Mouse (Mus musculus): ENCODE data around the gene Rnls.
"Not testable (repeated sequence)": the region's sequence is repeated elsewhere in the genome, so short reads cannot be mapped to it uniquely, and the experiment has no call there.

Gene Rnls

DNA sequence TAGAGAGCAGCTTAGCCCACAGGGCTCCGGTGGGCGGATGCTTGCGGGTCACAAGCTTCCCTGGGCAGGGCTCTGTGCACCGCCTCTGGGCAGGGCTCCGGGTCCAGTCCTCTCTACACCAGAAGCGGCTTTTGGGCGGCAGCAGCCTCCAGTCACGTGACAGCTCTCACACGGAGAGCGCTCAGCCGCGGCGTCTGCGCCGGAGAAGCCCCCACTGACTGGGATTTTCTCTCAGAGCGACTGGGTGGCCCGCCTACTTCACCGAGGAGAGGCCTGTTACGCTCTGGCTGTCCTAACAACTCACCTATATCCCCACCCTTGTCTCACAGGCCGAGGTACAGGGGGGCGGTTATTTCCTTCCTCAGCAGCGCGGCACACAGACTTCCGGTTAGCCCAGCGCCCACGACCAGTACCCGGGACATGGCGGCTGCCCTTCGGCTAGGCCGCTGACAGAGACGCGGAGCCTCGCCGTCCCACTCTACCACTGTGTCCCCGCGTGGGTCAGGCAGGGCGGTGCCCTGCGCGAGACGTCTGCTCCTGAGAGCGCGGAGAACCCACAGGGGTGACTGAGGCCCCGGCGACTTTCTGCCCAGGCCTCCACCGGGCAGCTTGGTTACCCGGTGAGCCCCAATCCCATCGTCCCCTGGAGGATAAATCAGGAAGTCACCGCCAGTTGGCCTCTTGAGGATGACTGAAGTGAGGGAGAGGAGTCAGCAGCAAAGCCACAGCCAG lies at the start of gene Rnls:
TSS of gene Rnls (minus strand) at position 645 of the 732 bp plus-strand sequence.
- peak; percentile 84 for DNase-seq (ENCODE audit: low read depth, low spot score)

DNA sequence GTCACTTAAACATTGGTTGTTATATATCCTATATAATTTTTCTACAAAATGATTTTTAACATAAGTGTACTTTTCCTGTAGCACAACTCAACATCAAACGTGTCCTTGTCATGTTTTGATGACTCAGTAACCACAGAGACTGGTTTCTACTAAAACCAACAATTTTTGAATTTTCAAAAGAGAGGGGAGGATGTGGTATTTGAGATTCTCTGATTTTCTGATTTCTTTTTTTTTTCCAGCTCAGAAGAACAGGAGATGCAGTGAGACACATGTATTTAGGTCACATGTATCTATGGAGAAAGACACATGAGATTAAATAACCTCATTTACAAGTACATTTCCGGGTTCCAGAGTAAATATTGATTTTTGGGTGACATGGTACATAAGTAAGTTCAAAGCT lies 37.4 kb upstream of the Rnls start:
- DNase-seq (ENCODE audit: low read depth, low spot score) = no peak

GRCm38 (mm10) chr19:33419368-33419767 lies 27.3 kb upstream of the Rnls start:
- DNase-seq (ENCODE audit: low read depth, low spot score) = not testable (repeated sequence)

- no peak for DNase-seq (ENCODE audit: low read depth, low spot score)
Measured at GRCm38 (mm10) chr19:33380825-33381224, 11.3 kb downstream of the Rnls start.

DNA sequence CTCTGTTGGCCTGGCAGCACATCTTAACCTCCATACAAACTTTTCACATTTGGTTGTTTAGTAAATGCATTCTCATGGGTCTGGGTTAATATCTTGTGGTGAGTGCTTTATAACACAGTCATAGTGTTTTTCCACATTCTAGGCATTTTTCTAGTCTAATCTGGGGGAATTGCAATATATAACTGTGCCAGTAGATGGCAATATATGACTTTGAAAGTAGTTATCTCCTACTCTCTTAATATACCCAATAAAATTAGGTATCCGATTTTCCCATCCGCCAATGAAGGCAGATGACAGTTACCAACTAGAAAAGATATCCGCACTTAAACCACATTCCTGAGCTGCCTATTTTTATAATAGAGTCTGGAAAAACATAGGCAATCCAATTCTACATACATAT lies 11.7 kb downstream of the Rnls start:
- DNase-seq (ENCODE audit: low read depth, low spot score) = peak; percentile 44

GRCm38 (mm10) chr19:33368808-33369207 lies 23.3 kb downstream of the Rnls start:
- no peak for DNase-seq (ENCODE audit: low read depth, low spot score)

GRCm38 (mm10) chr19:33366661-33367060 lies 25.4 kb downstream of the Rnls start:
- peak; percentile 80 for DNase-seq (ENCODE audit: low read depth, low spot score)

DNA sequence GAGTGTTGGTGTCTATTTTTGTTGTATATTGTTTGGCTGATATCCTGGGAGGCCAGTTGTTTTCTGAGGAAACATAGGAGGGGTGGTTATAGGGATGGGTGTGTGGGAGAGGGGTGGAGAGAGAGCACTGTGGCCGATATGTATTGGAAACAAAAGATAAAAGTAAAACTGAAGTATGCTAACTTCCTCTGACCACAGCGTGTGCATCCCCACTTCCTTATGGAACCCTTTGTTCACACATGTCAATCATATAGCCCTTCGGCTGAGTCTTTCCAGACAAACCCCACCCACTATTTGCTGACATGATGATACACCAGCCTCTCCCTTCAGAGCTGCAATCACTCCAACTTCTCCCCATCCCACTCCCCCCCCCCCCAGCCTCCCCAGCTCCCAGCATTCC lies 35.1 kb downstream of the Rnls start:
- DNase-seq (ENCODE audit: low read depth, low spot score) = no peak

DNA sequence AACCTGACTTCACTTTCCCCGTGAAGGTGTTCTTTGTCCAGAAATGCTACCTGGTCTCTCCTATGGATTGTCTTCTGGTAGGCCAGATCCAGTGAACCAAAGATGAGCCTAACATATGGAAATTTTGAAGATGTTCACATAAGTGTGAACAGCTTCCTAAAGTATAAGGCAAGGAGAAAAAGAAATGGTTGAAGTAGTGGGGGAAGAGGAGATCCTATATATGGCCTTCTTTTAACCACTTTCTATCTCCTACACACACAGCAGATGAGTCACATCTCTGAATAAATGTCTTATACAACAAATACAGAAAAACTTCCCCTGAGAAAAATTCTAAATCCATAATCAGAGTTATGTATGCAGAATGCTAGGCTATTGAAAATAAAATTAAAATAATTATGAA lies 52.0 kb downstream of the Rnls start:
- DNase-seq (ENCODE audit: low read depth, low spot score) = no peak

GRCm38 (mm10) chr19:33326706-33327641 lies 65.1 kb downstream of the Rnls start:
- no peak for DNase-seq (ENCODE audit: low read depth, low spot score)

- DNase-seq (ENCODE audit: low read depth, low spot score) = no peak
Measured at GRCm38 (mm10) chr19:33318785-33319184, 73.3 kb downstream of the Rnls start.

DNA sequence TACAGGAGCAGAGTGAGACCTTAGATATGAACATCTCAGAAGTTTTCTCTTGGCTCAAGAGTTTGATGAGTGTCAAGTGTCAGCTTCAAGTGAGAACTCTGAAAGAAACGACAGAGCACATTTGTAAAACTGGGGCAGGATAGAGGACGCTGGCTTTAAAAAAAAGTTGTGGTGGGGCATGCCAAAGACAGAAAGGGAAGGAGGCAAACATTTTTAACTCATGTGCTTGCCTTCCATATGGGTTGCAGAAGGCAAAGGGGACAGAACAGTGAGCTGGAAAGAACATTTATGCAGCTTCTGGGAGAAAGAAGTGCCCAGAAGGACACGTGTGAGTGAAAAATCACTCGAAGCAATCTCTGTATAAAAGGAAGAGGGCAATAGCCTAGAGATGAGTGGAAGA lies 75.0 kb downstream of the Rnls start:
- DNase-seq (ENCODE audit: low read depth, low spot score) = no peak

DNA sequence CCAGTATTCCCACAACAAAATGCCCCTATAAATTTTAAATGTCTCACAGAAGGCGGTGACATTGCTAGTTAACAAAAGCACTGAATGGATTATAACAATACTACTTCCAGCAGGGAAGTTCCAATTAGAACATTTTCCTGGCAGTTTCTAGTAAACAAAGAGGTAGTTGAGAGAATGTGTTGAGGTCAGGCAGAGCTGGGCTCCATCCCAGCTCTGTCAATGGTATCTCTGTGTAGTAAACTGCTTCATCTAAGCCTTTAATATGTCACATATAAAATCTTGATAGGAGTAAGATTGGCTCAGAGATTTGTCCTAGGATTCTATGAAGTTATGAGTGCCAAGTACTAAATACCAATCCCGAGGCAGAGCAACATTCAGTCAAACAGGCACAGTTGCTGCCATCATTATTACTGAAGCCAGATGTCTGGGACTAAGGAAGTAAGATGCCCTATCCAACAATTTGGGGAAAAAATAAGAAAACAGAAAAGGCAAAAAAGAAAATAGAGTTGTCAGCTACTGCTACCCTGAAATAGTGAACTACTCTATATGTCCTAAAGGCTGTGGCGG lies 92.3 kb downstream of the Rnls start:
- DNase-seq (ENCODE audit: low read depth, low spot score) = no peak

DNA sequence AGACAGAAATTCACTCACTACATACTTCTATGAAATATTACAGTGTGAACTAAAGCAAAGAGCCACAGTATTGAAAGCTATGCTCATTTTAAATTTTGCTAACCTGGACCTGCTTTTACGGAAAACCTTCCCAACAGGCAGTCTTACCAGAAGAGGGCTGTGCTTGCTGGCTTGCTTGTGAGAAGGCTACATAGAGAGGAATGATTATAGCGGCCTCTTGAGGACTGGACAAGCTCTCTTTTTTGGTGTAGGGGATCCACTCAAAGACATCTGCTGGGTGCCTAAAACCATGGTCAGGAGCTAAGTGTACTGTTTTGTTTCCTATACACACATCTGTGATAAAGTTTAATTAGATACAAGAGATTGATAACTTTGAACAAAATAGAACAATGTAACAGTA lies 95.8 kb downstream of the Rnls start:
- no peak for DNase-seq (ENCODE audit: low read depth, low spot score)

DNA sequence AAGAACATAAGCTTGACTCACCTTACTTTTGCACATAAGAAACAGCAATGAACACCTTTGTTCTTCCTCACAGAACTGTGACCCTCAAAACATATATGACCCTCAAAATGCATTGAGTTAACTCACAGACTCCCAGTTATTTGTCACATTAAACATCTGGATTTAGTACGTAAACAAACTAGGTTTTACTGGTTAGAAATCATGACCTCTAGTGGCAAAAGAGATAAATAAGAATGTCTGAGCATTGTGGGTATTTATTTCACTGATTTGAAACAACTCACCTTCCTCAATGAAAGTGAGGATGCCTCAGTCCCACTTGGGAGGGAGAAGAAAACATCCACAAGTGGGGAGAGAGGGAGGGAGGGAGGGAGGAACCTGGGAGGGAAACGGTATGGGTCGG lies 109.1 kb downstream of the Rnls start:
- no peak for DNase-seq (ENCODE audit: low read depth, low spot score)

DNA sequence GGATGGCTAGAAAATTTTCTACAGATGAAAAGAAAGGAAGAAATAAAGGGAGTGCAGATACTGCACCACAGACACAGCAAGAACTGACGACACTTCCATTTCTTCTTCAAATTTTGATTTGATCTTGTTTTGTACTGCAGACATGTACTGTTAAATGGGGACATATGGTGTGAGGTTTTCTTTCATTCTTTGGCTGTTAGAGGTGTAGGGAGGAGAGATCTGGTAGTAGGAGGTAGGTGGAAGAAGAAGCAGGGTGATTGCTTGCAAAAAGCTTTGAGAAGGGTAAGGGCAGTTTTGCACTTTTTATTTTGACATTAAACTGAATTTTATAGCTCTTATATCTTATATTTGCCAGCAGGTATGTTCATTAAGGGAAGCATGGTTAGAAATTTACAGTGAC lies 115.7 kb downstream of the Rnls start:
- DNase-seq (ENCODE audit: low read depth, low spot score) = no peak

DNA sequence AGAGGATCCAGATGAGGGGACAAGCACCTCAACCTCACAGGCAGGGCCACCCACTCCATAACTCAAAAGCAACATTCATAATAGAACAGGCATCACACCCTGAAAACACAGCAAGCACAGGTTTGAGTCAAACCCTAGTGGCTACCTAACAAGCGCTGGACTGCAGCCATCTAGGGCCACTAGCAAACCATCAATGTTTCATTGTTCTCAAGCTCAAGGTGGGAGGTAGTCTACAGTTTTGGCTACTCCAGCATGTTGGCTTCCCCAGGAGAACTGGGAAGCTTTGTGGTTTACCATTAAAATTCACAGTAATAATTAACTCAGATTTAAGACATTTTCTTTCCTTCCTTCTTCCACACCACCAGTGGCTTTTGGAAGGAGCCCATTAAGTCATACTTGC lies 118.4 kb downstream of the Rnls start:
- no peak for DNase-seq (ENCODE audit: low read depth, low spot score)

DNA sequence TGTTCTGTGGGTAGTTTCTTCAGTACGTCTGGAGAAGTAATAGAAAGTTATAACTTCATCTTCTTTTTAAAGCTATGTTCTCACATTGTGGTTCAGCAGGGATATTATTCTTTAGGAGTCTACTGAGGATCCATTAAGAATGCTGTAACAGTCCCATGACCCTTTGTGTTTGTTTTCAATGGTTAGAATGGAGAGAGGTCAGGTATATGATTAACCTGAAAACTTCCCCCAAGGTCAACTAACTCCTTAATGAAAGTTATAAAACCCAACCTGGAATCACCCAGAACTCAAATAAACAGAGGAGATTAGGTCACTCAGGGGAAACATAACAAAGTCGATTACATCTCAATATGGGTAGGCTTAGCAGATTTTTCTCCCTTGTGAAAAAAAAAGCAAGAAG lies 120.5 kb downstream of the Rnls start:
- DNase-seq (ENCODE audit: low read depth, low spot score) = no peak

DNA sequence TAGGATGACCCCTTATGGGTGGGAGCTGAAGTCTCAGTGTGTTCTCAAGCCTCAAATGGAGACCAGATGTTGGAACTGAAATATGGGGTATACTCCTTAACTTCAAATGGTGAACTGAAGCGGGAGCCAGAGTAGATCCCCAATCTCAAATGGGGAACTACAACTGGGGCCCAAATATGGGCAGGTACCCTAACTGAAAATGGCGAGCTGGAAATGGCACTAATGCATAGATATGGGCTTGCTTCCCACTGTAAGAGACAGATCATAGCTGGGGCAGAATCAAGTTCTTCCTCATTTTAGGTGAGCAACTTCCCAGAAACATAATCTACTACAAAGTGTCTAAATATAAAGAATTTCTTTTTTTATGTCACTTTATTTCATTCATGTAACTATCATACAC lies 121.9 kb downstream of the Rnls start:
- no peak for DNase-seq (ENCODE audit: low read depth, low spot score)

DNA sequence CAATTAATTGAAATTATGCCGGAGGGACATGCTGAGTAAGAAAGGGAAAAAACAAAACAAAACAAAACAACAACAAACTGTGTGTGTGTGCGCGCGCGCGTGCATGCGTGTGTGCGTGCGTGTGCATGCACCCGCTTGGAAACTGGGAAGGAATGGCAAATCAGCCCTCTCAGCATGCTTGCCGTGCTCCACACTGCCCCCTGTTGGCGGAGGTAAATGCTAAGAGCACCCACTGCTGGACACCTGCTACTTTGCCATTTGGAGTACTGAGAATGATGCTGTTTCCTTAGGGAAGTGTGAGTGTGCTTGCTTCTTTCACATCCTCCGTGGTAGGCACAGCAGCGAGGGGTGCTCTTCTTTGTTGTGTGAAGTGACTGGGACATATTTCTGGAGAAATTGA lies 124.1 kb downstream of the Rnls start:
- no peak for DNase-seq (ENCODE audit: low read depth, low spot score)

DNA sequence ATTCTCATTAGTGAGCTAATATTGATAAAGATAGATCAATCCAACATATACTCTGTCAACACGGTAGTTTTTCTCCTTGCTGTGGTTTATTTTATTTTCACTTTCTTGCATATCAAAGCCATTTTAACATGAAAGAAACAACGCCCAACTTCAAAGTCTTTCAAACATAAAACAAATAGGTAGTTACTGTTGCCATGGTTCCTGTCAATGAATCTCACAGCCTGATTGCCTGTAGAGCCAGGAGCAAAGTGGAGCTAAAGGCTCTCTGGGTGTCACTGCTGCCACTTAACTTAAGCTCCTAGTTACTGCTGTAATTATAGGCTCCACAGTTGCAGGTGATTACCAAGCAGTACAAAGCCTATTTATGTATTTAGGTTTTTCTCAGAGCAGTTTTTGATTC lies 126.8 kb downstream of the Rnls start:
- DNase-seq (ENCODE audit: low read depth, low spot score) = no peak

- DNase-seq (ENCODE audit: low read depth, low spot score) = no peak
Measured at GRCm38 (mm10) chr19:33264224-33264993, 127.7 kb downstream of the Rnls start.

Measured in mesoderm, embryonic 11.5 days (tissue).